ENCODE assay signal across 8 mouse cellular contexts in genomic region chr17:13478866-13479571, GRCm38 (mm10).
DNase-seq lines count a peak whose midpoint lies in the region; ATAC-seq lines count a peak whose summit lies in the region.

No protein-coding gene starts in this region.

- H3K27ac ChIP-seq in heart, embryonic 16.5 days (ENCODE audit: low read length) = peak overlapping the region; percentile 32; the same call in 1 of the 2 replicates

- no peaks in the 10 kb centered on the region for H3K27me3 ChIP-seq in heart, embryonic 16.5 days (ENCODE audit: control insufficient read depth, insufficient read depth, low read length)

- no peaks in the 10 kb centered on the region for H3K36me3 ChIP-seq in heart, embryonic 16.5 days (ENCODE audit: control insufficient read depth, insufficient read depth)

- DNase-seq in Muller cell, postnatal 12 days (ENCODE audit: inconsistent ontology term) = peak; percentile 78
- peak; percentile 56 for DNase-seq in embryo, embryonic 11 days
- DNase-seq in lung, postnatal 36 days = peak; percentile 26
- DNase-seq in urinary bladder, postnatal 14 days (ENCODE audit: low spot score) = no peak
- DNase-seq in spleen, adult 12 weeks (ENCODE audit: low spot score) = no peak
- no peak for DNase-seq in spleen, postnatal 36 days (ENCODE audit: low spot score in 2 of 2)
- no peak for DNase-seq in frontal cortex, adult 2 months (ENCODE audit: extremely low spot score in 1 of 2, low spot score in 1 of 2)

- H3K9me3 ChIP-seq in heart, embryonic 16.5 days (replicated peaks; ENCODE audit: control insufficient read depth, low read length) = no peaks in the 10 kb centered on the region

- H3K4me3 ChIP-seq in heart, embryonic 16.5 days (ENCODE audit: low read length) = no peak overlapping the region

- H3K9ac ChIP-seq in heart, embryonic 16.5 days (ENCODE audit: low read length) = peak overlapping the region; percentile 13; the same call in 1 of the 2 replicates

- ATAC-seq in heart, embryonic 16.5 days (replicated peaks; ENCODE audit: extremely low read depth, insufficient read depth, low FRiP score) = peak; percentile 18; the same call in 1 of the 2 replicates

- 39% methylated on average over 5 of the region's 5 CpGs for WGBS in heart, embryonic 16.5 days

- peaks cover 22% of the 10 kb centered on the region for H3K4me1 ChIP-seq in heart, embryonic 16.5 days (ENCODE audit: control insufficient read depth, insufficient read depth, low read length)

- H3K4me2 ChIP-seq in heart, embryonic 16.5 days (ENCODE audit: low read depth, low read length) = no peak overlapping the region

Comparison
In these comparisons a context has a peak if more than half of its experiments do, and no peak if none do; other contexts are left out.
1. DNase-seq: peak in Muller cell, postnatal 12 days (single experiment), embryo, embryonic 11 days (single experiment) and lung, postnatal 36 days (single experiment); none in urinary bladder, postnatal 14 days (single experiment), spleen, adult 12 weeks (single experiment), spleen, postnatal 36 days (0 of 2) and frontal cortex, adult 2 months (0 of 2).